ENCODE assay signal across 8 mouse cellular contexts in the genomic region with DNA sequence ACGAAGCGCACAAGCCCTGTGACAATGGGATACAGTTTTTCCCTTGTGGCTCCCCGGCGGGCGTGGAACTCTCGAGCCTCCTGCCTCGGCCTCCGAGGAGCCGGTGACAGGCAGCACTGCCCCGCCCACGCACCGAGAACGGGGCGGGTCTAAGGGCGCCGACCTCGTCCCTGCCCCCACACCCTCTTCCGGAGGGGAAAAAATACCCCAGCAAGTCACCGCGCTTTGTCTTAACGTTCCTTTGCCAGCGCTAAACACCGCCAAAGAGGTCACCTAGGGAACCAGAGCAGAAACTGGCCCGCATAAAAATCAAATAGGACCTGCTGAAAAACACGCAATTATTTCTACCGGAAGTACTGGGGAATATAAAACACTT. TPM values are rescaled to one million over a fixed set of nuclear protein-coding genes. Genes with fewer than 3 reads are reported as not detected.
A peak's percentile ranks its signal among the peaks of the same experiment; 100 is the strongest.
DNase-seq lines count a peak whose midpoint lies in the region; ATAC-seq and TF ChIP-seq lines count a peak whose summit lies in the region.

No protein-coding gene starts in this region.

- no peaks in the 10 kb centered on the region for H3K4me1 ChIP-seq in embryonic fibroblast, embryonic 13.5 days (ENCODE audit: control insufficient read depth, insufficient read depth, low read length)
- H3K4me1 ChIP-seq in heart, embryonic 11.5 days (ENCODE audit: control insufficient read depth, insufficient read depth, low read length), result no peaks in the 10 kb centered on the region
- no peaks in the 10 kb centered on the region; the same call in 1 of the 2 replicates for H3K4me1 ChIP-seq in kidney, embryonic 15.5 days
- H3K4me1 ChIP-seq in midbrain, postnatal 0 days (ENCODE audit: insufficient read depth, low read length), result no peaks in the 10 kb centered on the region

- DNase-seq in A20 (ENCODE audit: low read depth, low spot score) (peak; percentile 93), liver (peak; percentile 89)
- DNase-seq in adrenal gland, postnatal 36 days, result peak; percentile 71 to 85
- DNase-seq in midbrain, postnatal 0 days (ENCODE audit: low spot score), result peak; percentile 54
- peak; percentile 67 to 76 for DNase-seq in spleen, postnatal 14 days (ENCODE audit: low spot score in 2 of 2)

- H3K27me3 ChIP-seq in heart, embryonic 11.5 days (ENCODE audit: control insufficient read depth, insufficient read depth, low read length), result no peaks in the 10 kb centered on the region
- H3K27me3 ChIP-seq in kidney, embryonic 15.5 days, result no peaks in the 10 kb centered on the region
- no peaks in the 10 kb centered on the region for H3K27me3 ChIP-seq in midbrain, postnatal 0 days (ENCODE audit: insufficient read depth, low read length)

- peak overlapping the region; percentile 77 for H3K27ac ChIP-seq in embryonic fibroblast, embryonic 13.5 days (ENCODE audit: insufficient read depth, low read length)
- peak overlapping the region; percentile 85 for H3K27ac ChIP-seq in heart, embryonic 11.5 days (ENCODE audit: low read depth, low read length)
- peak overlapping the region; percentile 88 for H3K27ac ChIP-seq in kidney, embryonic 15.5 days
- peak overlapping the region; percentile 87 for H3K27ac ChIP-seq in midbrain, postnatal 0 days (ENCODE audit: low read depth, low read length)

- H3K36me3 ChIP-seq in heart, embryonic 11.5 days (ENCODE audit: control insufficient read depth, insufficient read depth, low read length), result no peaks in the 10 kb centered on the region
- no peaks in the 10 kb centered on the region for H3K36me3 ChIP-seq in kidney, embryonic 15.5 days
- no peaks in the 10 kb centered on the region for H3K36me3 ChIP-seq in midbrain, postnatal 0 days (ENCODE audit: insufficient read depth, low read length)

- peak overlapping the region; percentile 70 for H3K9ac ChIP-seq in heart, embryonic 11.5 days (ENCODE audit: low read depth, low read length)
- peak overlapping the region; percentile 29; the same call in 1 of the 2 replicates for H3K9ac ChIP-seq in kidney, embryonic 15.5 days
- H3K9ac ChIP-seq in midbrain, postnatal 0 days (replicated peaks; ENCODE audit: low read length, poor library complexity, severe bottlenecking), result peak overlapping the region; percentile 42; the same call in 1 of the 2 replicates

- peak overlapping the region; percentile 61 for H3K4me2 ChIP-seq in heart, embryonic 11.5 days
- peak overlapping the region; percentile 62 for H3K4me2 ChIP-seq in kidney, embryonic 15.5 days
- H3K4me2 ChIP-seq in midbrain, postnatal 0 days (ENCODE audit: low read depth, low read length, poor library complexity, severe bottlenecking), result peak overlapping the region; percentile 58

- TF ChIP-seq POLR2A in embryonic fibroblast, embryonic 13.5 days (IDR thresholded peaks at IDR 0.05; ENCODE audit: low read depth, low read length), result no peak; the same call in 1 of the 2 replicates

- ATAC-seq in heart, embryonic 11.5 days (replicated peaks; ENCODE audit: insufficient number of reproducible peaks, low FRiP score, low TSS enrichment), result peak; percentile 72
- ATAC-seq in kidney, embryonic 15.5 days (replicated peaks; ENCODE audit: low FRiP score), result peak; percentile 44; the same call in 1 of the 2 replicates
- ATAC-seq in midbrain, postnatal 0 days (ENCODE audit: low FRiP score), result peak; percentile 47; the same call in 1 of the 2 replicates

- H3K4me3 ChIP-seq in embryonic fibroblast, embryonic 13.5 days (ENCODE audit: insufficient read depth, low read length), result peak overlapping the region; percentile 74
- peak overlapping the region; percentile 61 for H3K4me3 ChIP-seq in heart, embryonic 11.5 days (ENCODE audit: low read depth, low read length)
- H3K4me3 ChIP-seq in kidney, embryonic 15.5 days (replicated peaks), result peak overlapping the region; percentile 50
- H3K4me3 ChIP-seq in midbrain, postnatal 0 days (ENCODE audit: low read depth, low read length), result peak overlapping the region; percentile 56

- no peak for TF ChIP-seq CTCF in embryonic fibroblast, embryonic 13.5 days (IDR thresholded peaks at IDR 0.05; ENCODE audit: borderline replicate concordance, insufficient read depth, low read length)
- TF ChIP-seq CTCF in midbrain, postnatal 0 days (IDR thresholded peaks at IDR 0.05), result no peak

- no peaks in the 10 kb centered on the region for H3K9me3 ChIP-seq in heart, embryonic 11.5 days (replicated peaks; ENCODE audit: control insufficient read depth, low read length)
- H3K9me3 ChIP-seq in kidney, embryonic 15.5 days (replicated peaks), result no peaks in the 10 kb centered on the region
- H3K9me3 ChIP-seq in midbrain, postnatal 0 days (ENCODE audit: low read length), result no peaks in the 10 kb centered on the region

- 6% methylated on average over 26 of the region's 26 CpGs for WGBS in heart, embryonic 11.5 days (ENCODE audit: insufficient replicate concordance)
- WGBS in kidney, embryonic 15.5 days, result 6% methylated on average over 26 of the region's 26 CpGs
- 4% methylated on average over 26 of the region's 26 CpGs for WGBS in midbrain, postnatal 0 days

RNA-seq across cellular contexts. Expression of gene Fbxo47, which starts 0.4 kb away (rescaled TPM):
- total RNA-seq in adrenal gland, postnatal 36 days (2021), result 1 to 10 TPM in 1 of 2 experiments, under 1 TPM in 1; 0.63 to 1.6 TPM
- 0.53 and 1.4 TPM in 2 replicates for polyA plus RNA-seq in embryonic fibroblast, embryonic 13.5 days (2011; ENCODE audit: insufficient read length, low read depth, missing spikeins)
- 0.66 and 1.3 TPM in 2 replicates for polyA plus RNA-seq in heart, embryonic 11.5 days (2014; fragmentation: Nextera tagmentation; extraction: Ambion mirVana)
- polyA plus RNA-seq in kidney, embryonic 15.5 days (2015; fragmentation: Nextera tagmentation; extraction: Ambion mirVana), result 0.48 and 0.73 TPM in 2 replicates
- total RNA-seq in midbrain, postnatal 0 days (2014; rRNA removed), result 0.38 and 0.80 TPM in 2 replicates
- polyA plus RNA-seq in midbrain, postnatal 0 days (2015; fragmentation: Nextera tagmentation; extraction: Ambion mirVana), result 0.33 and 0.88 TPM in 2 replicates

RNA-seq across cellular contexts. Expression of gene B230217C12Rik, which starts 43.0 kb away (rescaled TPM):
- total RNA-seq in adrenal gland, postnatal 36 days (2021), result 1 to 10 TPM; 2.8 to 3.6 TPM
- polyA plus RNA-seq in embryonic fibroblast, embryonic 13.5 days (2011; ENCODE audit: insufficient read length, low read depth, missing spikeins), result 4.8 and 7.2 TPM in 2 replicates
- polyA plus RNA-seq in heart, embryonic 11.5 days (2014; fragmentation: Nextera tagmentation; extraction: Ambion mirVana), result 8.2 and 8.3 TPM in 2 replicates
- polyA plus RNA-seq in kidney, embryonic 15.5 days (2015; fragmentation: Nextera tagmentation; extraction: Ambion mirVana), result 7.4 and 7.5 TPM in 2 replicates
- 37.7 and 43.6 TPM in 2 replicates for total RNA-seq in midbrain, postnatal 0 days (2014; rRNA removed)
- 38.2 and 41.8 TPM in 2 replicates for polyA plus RNA-seq in midbrain, postnatal 0 days (2015; fragmentation: Nextera tagmentation; extraction: Ambion mirVana)

Comparison
In these comparisons a context has a peak if more than half of its experiments do, and no peak if none do; other contexts are left out.
1. Peak in every context shown above with its lines: DNase-seq, ATAC-seq, H3K4me3 ChIP-seq and H3K27ac ChIP-seq.